Mouse (Mus musculus) kidney, adult 11 months (tissue): ENCODE results near the gene Mettl13.
A peak's percentile ranks its signal among the peaks of the same experiment; 100 is the strongest.

Source experiments
- DNase-seq: peaks from one replicate; pipeline ENCODE4 v3.0.0; 2022

Gene Mettl13

DNA sequence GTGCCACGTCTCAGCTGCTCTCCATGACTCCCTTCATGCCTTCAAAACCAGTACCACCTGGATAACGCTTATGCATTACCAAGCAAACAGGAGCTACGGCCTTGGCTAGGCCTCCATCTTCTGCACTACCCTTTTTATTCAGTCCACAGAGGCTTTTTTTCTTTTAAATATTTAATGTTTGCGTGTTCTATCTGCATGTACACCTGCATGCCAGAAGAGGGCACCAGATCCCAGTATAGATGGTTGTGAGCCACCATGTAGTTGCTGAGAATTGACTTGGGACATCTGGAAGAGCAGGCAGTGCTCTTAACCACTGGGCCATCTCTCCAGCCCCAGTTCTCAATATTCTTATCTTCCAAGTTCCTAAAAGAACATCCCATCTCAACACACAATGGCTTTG lies 16.8 kb downstream of the Mettl13 start:
- no peak for DNase-seq

DNA sequence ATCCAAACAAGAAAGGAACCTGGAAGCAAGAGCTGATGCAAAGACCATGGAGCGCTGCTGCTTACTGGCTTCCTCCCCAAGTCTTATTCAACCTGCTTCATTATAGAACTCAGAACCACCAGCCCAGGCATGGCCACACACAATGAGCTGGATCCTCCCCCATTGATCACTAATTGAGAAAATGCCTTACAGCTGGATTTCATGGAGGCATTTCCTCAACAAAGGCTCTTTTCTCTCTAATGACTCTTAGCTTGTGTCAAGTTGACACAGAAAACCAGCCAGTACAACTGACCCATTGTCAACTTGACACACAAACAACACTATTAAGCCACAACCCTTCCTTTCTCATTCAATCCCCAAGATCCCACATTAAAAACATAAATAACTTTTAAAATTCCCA lies 17.7 kb downstream of the Mettl13 start:
- no peak for DNase-seq

DNA sequence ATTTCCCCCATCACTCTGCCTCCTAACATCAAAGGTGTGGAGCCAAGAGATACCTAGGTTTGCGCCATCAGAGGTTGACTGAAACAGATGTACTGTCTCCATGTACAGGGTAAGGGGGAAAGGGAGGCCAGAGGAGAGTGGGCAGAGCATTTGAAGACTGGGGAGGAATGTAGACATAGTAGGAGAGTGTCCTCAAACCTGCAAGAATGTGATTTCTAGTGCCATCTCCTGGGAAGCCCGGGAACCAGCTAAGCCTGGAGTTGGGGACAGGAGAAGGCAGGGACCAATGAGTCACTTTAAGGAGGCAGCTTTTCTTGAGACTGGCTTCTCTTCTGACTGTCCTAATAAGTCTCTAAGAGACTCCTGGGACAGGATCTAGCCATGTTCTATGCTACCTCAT lies 18.7 kb downstream of the Mettl13 start:
- no peak for DNase-seq

DNA sequence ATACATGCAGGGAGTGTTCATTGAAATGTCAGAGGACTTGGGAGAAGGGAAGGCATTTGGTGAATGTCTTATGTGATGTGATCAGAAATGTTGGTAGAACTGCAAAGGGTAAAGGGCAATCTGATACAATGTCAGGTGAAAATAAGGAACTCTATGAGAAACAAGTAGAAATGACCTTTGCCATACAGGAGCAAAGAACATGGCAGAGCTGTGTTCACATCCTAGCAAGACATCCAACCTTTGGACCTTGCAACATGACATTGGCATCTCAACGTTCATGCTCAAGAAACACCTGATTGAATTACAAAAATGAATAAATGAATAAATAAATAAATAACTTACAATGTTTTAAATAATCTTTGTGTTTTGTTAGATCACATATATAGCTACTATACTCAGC lies 33.2 kb downstream of the Mettl13 start:
- DNase-seq = no peak

DNA sequence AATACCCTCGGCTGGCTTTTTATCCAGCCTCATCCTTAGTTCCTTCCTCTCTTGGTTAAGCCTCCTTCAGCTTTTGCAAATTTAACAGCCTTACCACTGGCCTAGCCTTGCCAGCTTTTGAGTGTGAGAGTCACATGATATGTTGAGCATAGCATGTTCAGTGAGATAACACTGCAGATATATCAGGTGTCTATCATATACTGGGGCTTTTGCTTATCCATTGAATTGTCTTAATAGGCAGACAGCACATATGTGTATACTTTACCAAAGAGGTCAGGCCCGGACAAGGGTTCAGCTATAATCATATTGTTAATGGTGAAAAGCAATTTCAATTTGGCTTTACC lies 38.4 kb downstream of the Mettl13 start:
- DNase-seq = no peak

DNA sequence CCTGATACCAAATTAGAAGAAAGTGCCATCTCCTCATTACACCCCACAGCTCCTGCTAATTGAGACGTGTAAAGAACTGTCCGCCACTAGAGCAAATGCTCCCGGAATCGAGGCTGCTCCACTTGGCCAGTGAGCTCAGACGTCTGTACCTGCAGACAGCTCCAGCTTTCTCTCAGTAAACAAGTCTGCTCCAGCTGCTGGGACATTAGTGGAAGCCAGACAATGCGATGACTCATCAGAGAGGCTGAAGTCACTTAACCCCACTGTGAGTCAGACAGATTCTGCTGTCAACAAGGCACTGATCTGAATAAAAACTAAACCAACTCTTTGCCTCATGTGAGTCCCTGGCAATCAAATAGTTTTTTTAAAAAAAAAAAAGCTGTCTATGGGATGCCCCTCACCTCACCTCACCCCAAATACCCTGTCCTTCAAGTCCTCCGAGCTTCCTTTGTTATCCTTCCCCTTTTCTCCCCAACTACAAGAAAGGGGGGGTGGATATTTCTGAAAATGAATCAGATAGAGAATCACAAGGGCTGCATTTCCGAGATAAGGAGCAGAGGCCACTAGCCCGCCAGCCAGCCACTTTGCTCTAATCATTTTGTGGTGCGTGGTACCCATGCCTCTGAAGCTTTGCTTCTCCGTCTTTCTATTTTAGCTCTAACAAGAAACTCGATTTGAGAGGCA lies 38.9 kb downstream of the Mettl13 start:
- DNase-seq = peak; percentile 12

DNA sequence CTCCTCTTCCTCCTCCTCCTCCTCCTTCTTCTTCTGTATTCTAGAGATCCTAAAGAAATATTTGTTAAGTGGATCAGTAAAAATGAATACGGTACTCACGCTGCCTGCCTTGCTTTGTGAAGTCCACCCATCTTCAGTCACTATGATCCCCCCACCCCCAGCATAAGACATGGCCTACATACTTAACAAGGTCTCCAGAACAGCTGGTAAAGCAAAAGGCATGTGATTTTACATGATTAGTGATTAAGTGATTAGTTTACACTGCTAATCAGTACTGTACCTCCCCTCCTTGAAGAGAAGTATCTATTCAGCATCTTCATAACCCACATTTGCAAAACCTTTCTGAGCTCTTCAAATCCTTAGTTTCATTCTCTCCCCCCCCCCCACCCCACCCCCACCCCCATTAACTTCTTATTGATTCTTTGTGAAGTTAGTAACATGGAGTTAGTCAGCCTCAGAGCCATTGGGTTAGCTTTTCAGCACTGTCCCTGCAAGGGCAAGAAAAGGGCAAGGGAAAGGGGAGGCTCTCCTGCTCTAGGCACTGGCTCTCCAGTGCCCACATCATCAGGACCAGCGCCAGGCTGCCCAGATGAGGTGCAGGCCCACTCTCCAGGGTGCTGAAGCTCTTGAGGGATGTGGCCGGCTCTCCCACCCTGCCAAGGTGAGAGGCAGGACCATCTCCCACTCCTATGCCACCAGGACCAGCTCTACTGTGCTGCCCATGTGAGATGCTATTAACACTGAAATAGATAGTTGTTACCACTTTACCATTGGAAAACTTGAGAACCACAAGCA lies 39.9 kb downstream of the Mettl13 start:
- DNase-seq = no peak

DNA sequence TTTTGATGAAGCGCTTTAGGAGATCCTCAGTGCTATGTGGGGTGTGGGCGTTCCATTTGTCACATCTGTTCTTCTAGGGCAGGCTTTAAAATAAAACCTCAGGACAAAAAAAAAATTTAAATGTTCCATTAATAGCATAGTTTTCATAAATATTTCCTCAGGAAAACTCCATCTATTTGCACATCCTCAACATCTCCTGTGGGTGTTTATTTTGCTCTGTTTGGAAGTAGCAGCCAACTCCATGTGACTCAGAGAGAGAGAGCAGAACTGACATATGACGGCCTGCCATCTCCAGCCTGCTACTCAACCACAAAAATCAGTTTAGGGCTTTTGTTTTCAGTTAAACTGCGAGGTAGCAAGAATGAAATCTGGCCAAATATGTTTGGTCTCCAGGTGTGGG lies 41.8 kb downstream of the Mettl13 start:
- no peak for DNase-seq

DNA sequence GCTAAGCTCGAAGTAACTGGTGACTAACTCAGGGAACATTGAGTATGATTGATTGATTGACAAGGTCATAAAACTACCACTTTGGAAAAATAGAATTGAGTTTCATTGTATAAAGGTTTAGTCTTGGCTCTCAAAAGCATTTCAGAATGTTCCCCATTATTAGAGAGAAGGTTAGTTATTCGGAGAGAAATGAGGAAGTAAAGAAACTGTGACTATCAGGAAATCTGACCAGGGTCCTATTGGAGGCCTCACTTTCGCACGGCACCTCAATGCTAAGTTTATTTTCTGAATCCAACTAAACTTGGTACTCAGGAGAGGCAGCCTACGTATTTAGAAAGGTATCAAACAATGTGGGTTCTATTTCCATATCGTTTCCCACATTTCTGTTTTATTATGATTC lies 42.7 kb downstream of the Mettl13 start:
- DNase-seq = no peak
